Mouse (Mus musculus) ES-Bruce4 (cell line): ENCODE results near the gene Gm20219. TPM values are rescaled to one million over a fixed set of nuclear protein-coding genes. Genes with fewer than 3 reads are reported as not detected.

Experiments
- H3K27ac ChIP-seq: 2 replicates; pipeline ENCODE4 v1.5.1; 2012; ENCODE audit warnings: low read length, inconsistent platforms; ENCODE audit not compliant: insufficient read depth
- H3K27me3 ChIP-seq: 2 replicates; pipeline ENCODE4 v1.6.1; 2012; ENCODE audit warnings: mild to moderate bottlenecking, low read length, inconsistent platforms; ENCODE audit not compliant: control insufficient read depth, poor library complexity, insufficient read depth, severe bottlenecking
- H3K36me3 ChIP-seq: 2 replicates; pipeline ENCODE4 v1.6.1; 2012; ENCODE audit warnings: inconsistent platforms, mild to moderate bottlenecking, low read length, moderate library complexity; ENCODE audit not compliant: control insufficient read depth, poor library complexity, insufficient read depth, severe bottlenecking
- H3K4me1 ChIP-seq: one replicate; pipeline ENCODE4 v1.8.1; 2011; ENCODE audit warnings: low read length; ENCODE audit not compliant: control insufficient read depth, insufficient read depth
- H3K4me3 ChIP-seq: 2 replicates; pipeline ENCODE4 v1.5.1; 2011; ENCODE audit warnings: low read depth, mild to moderate bottlenecking, low read length
- H3K9ac ChIP-seq: 2 replicates; pipeline ENCODE4 v1.6.1; 2012; ENCODE audit warnings: low read depth, mild to moderate bottlenecking, inconsistent platforms; ENCODE audit not compliant: poor library complexity, severe bottlenecking
- H3K9me3 ChIP-seq: replicated peaks from 2 replicates; pipeline ENCODE4 v1.6.1; 2012; ENCODE audit warnings: mild to moderate bottlenecking, low read length, inconsistent platforms; ENCODE audit not compliant: control insufficient read depth, poor library complexity, insufficient read depth, severe bottlenecking
- CTCF ChIP-seq: IDR thresholded peaks from one replicate; pipeline ENCODE4 v1.8.1; 2011; ENCODE audit warnings: low read depth, low read length
- EP300 ChIP-seq: IDR thresholded peaks from 2 replicates; pipeline ENCODE4 v1.6.1; 2011; ENCODE audit warnings: low read depth, low read length; ENCODE audit not compliant: insufficient read depth
- POLR2A ChIP-seq: IDR thresholded peaks from one replicate; pipeline ENCODE4 v1.8.1; 2011; ENCODE audit warnings: low read length; ENCODE audit not compliant: insufficient read depth
- polyA plus RNA-seq: library from polyadenylated mRNA; stranded (reverse); fragments of >200 nt; gene quantifications from 2 replicates; pipeline ENCODE4 v1.2.4, GENCODE M21; 2011; ENCODE audit warnings: low read depth; ENCODE audit not compliant: missing spikeins, insufficient read depth, insufficient read length

Gene Gm20219
- polyA plus RNA-seq, 1 experiment: 1.1 TPM

DNA sequence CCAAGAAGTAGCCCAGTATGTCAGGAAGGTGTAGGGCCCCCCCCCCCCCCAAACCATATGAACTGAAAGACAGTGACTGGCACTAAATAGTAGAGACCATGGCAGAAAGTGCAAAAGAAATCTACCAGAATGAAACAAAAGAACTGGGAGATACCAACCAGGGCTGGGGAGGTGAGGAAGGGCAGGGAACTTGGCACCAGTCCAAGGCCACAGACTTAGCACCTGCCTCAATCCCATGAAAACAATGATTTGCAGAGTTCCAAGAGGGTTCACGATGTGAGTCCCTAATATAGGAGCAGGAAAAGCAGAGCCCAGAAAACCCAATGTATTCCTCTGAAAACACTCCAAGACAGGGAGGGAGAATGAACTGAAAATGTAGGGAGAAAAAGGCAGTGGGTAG lies 18.0 kb upstream of the Gm20219 start:
- peaks cover 60% of the 10 kb centered on the region for H3K36me3 ChIP-seq

DNA sequence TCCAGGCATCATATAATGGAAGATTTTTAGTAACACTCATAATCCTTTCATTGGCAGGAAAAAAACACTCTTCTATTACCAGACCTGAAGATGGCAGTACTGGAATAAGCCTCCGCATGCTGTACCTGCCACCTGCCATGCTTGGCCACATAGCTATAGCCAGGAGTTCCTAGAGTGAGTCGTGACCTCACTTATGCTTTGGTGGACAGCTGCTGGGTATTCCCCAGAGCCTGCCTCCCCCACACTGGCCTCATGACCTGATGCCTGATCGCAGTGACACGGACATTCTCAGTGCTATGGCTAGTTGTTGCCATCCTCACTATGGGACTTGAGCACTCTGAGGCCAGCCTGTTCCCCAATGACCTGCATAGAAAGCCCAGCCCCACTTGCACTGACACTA lies 16.1 kb upstream of the Gm20219 start:
- Histone ChIP-seq H3K36me3 (peaks cover 70% of the 10 kb centered on the region), H3K4me1 (no peaks in the 10 kb centered on the region), H3K27ac (no peak overlapping the region), H3K9ac (no peak overlapping the region), H3K9me3 (no peaks in the 10 kb centered on the region), H3K27me3 (no peaks in the 10 kb centered on the region), H3K4me3 (no peak overlapping the region)
- TF ChIP-seq POLR2A: no peak
- TF ChIP-seq EP300: no peak
- TF ChIP-seq CTCF: no peak

More for the DNA sequence above, 18.0 kb upstream of the Gm20219 start:
- no peak for TF ChIP-seq CTCF
- no peak for TF ChIP-seq POLR2A
- TF ChIP-seq EP300: no peak
- Histone ChIP-seq H3K27me3 (no peaks in the 10 kb centered on the region), H3K27ac (no peak overlapping the region), H3K9me3 (no peaks in the 10 kb centered on the region), H3K4me1 (no peaks in the 10 kb centered on the region), H3K4me3 (no peak overlapping the region), H3K9ac (no peak overlapping the region)

DNA sequence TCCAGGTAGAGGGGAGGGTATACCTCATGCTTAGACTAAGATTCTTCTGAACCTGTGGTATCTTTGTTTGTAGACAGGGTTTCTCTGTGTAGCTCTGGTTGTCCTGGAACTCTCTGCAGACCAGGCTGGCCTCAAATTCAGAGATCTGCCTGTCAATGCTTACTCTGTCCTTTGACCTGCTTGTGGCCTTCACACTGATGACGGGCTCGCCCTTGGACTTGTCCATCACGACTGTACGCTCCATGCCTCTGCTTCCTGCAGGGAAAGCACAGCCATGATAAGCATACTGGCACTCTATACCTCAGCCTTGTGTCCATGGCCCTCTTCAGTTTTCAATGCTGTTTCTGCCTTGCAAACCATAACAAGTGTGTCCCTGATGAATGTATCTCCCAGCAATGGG lies 13.2 kb upstream of the Gm20219 start:
- H3K36me3 ChIP-seq: peaks cover 81% of the 10 kb centered on the region
- H3K9ac ChIP-seq: no peak overlapping the region

DNA sequence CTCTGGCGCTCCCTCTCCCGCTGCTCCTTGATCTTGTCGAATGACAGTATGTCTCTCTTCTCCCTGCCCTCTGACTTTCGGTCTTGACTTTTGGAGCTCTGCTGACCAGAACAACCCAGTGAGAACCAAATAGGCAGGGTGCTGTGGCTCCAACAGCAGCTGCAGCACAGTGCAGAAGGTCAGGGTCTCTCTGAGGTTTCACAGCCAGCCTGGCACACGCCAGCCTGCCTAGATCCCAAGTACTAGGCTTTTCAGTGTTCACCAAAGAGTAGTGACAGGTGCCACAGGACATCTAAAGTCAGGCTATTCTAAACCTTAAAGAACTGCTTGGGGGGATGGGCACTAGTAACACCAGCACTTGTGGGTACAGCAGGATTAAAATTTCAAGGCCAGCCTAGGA lies 12.7 kb upstream of the Gm20219 start:
- peaks cover 81% of the 10 kb centered on the region for H3K36me3 ChIP-seq
- H3K27me3 ChIP-seq: no peaks in the 10 kb centered on the region
- TF ChIP-seq CTCF: no peak
- no peak for TF ChIP-seq EP300
- no peak for TF ChIP-seq POLR2A

More for the DNA sequence above, 13.2 kb upstream of the Gm20219 start:
- no peak for TF ChIP-seq POLR2A
- no peak for TF ChIP-seq CTCF
- TF ChIP-seq EP300: no peak
- H3K4me1 ChIP-seq: no peaks in the 10 kb centered on the region
- H3K27me3 ChIP-seq: no peaks in the 10 kb centered on the region
- H3K27ac ChIP-seq: no peak overlapping the region
- H3K9me3 ChIP-seq: no peaks in the 10 kb centered on the region
- H3K4me3 ChIP-seq: no peak overlapping the region

DNA sequence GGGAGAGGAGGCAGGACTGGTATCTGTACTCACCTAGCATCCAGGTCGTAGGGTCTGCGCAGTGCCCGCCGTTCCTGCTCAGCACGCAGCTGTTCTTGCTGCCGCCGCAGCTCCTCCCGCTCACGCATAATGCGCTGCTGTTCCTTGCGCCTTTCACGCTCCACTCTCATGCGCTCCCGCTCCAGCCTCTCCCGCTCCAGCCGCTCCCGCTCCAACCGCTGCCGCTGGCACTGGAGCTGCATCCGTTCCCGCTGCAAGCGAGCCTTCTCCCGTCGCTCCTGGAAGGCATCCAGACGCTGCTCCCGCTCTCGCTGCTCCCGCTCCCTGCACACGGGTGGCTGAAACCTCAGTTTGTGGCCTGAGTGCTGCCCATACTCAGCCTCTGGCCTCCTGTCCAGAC lies 12.1 kb upstream of the Gm20219 start:
- Histone ChIP-seq H3K4me3 (no peak overlapping the region), H3K9me3 (no peaks in the 10 kb centered on the region), H3K4me1 (no peaks in the 10 kb centered on the region), H3K27ac (no peak overlapping the region), H3K9ac (no peak overlapping the region), H3K36me3 (peaks cover 85% of the 10 kb centered on the region), H3K27me3 (no peaks in the 10 kb centered on the region)
- no peak for TF ChIP-seq POLR2A
- TF ChIP-seq EP300: no peak
- TF ChIP-seq CTCF: no peak

More for the DNA sequence above, 12.7 kb upstream of the Gm20219 start:
- no peaks in the 10 kb centered on the region for H3K4me1 ChIP-seq
- H3K4me3 ChIP-seq: no peak overlapping the region
- no peaks in the 10 kb centered on the region for H3K9me3 ChIP-seq
- no peak overlapping the region for H3K9ac ChIP-seq
- H3K27ac ChIP-seq: no peak overlapping the region

DNA sequence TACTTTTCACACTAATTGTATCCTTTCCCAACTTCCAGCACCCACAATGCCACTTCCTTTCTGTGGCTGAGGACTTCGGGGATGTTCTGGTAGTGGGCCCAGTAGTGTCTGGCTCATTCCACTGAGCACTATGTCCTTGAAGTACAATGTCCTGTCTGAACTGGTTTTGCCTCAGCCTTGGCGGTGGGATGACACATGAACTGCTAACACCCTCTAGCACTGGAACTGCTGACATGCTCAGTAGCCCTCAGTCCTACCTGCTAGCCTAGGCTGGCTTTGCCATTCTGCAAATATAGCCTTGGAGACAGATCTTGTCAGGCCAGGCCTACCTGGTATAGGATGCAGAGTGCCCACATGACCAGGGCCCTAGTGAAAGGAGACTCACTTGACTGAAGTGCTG lies 7.7 kb upstream of the Gm20219 start:
- no peaks in the 10 kb centered on the region for H3K9me3 ChIP-seq
- H3K36me3 ChIP-seq: peaks cover 55% of the 10 kb centered on the region
- H3K4me3 ChIP-seq: no peak overlapping the region
- TF ChIP-seq EP300 (no peak), CTCF (no peak), POLR2A (no peak)
- no peak overlapping the region for H3K9ac ChIP-seq
- no peak overlapping the region for H3K27ac ChIP-seq
- no peaks in the 10 kb centered on the region for H3K27me3 ChIP-seq
- no peaks in the 10 kb centered on the region for H3K4me1 ChIP-seq
